Mouse (Mus musculus): Measurements from ENCODE around the gene Zcchc14. TPM values are rescaled to one million over a fixed set of nuclear protein-coding genes. Genes with fewer than 3 reads are reported as not detected.

Gene Zcchc14
- polyA plus RNA-seq, 1 experiment from 2014 or later: 2.8 TPM

GRCm38 (mm10) chr8:121660602-121661001, 7.9 kb upstream of the Zcchc14 start:
- no peak overlapping the region for H3K4me3 ChIP-seq
- no peaks in the 10 kb centered on the region for H3K9me3 ChIP-seq (replicated peaks)
- no peak overlapping the region for H3K9ac ChIP-seq
- H3K36me3 ChIP-seq: no peaks in the 10 kb centered on the region
- ATAC-seq: no peak
- no peak overlapping the region for H3K27ac ChIP-seq
- no peak overlapping the region for H3K4me2 ChIP-seq
- H3K4me1 ChIP-seq: no peaks in the 10 kb centered on the region
- peaks cover 80% of the 10 kb centered on the region for H3K27me3 ChIP-seq (replicated peaks)
- WGBS (ENCODE audit: insufficient replicate concordance): 60% methylated on average over 15 of the region's 15 CpGs

GRCm38 (mm10) chr8:121654966-121655494, 2.3 kb upstream of the Zcchc14 start:
- 63% methylated on average over 14 of the region's 14 CpGs for WGBS (ENCODE audit: insufficient replicate concordance)
- Histone ChIP-seq H3K4me2 (no peak overlapping the region), H3K4me1 (peaks cover 14% of the 10 kb centered on the region), H3K4me3 (no peak overlapping the region), H3K27ac (no peak overlapping the region), H3K27me3 (replicated peaks) (peaks cover 84% of the 10 kb centered on the region), H3K9ac (no peak overlapping the region), H3K9me3 (replicated peaks) (no peaks in the 10 kb centered on the region), H3K36me3 (no peaks in the 10 kb centered on the region)
- ATAC-seq: no peak

- Histone ChIP-seq H3K36me3 (no peaks in the 10 kb centered on the region), H3K27ac (no peak overlapping the region), H3K4me3 (no peak overlapping the region), H3K9me3 (replicated peaks) (no peaks in the 10 kb centered on the region), H3K4me2 (no peak overlapping the region), H3K4me1 (peaks cover 17% of the 10 kb centered on the region), H3K9ac (no peak overlapping the region), H3K27me3 (replicated peaks) (peaks cover 90% of the 10 kb centered on the region)
- WGBS (ENCODE audit: insufficient replicate concordance): 61% methylated on average over 4 of the region's 4 CpGs
- ATAC-seq: no peak
Observed at GRCm38 (mm10) chr8:121654131-121654530, 1.4 kb upstream of the Zcchc14 start.

DNA sequence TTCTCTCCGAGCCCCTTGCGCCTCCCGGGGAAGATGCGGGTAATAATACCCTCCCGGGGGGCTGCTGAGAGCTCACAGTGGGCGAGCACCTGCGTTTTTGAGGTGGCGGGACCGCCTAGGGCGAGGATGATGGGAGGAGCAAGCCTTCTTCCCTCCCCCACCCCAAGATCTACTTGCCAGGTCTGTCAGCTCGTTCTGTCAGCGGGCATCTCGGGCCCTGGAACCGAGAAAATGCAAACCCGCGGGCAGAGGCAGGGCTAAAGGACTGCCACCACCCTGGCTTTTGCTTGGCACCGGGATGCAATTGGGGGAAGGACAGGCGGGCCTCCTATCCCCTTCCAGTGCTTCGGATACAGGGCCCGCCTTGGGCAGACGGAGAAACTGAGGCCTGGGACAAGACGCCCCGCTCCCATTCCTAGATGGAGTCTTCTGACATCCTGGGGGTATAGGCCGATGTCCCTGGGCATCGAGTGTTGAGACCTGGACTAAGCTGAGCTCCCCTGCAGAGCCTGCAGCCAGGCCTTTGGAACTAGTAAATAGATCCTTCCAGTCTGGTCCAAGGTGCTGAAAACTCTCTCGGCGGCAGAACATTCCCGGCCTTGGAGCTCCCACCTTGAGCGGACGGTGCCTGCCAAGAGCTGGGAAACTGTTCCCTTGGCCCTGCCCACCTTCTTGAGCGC, 779 bp upstream of the Zcchc14 start:
- Histone ChIP-seq H3K9ac (peak overlapping the region; percentile 37; the same call in 1 of the 2 replicates), H3K4me2 (peak overlapping the region; percentile 67), H3K4me3 (peak overlapping the region; percentile 61), H3K36me3 (no peaks in the 10 kb centered on the region), H3K27ac (0 out of 2 replicates have a peak overlapping the region, but pooled peaks have one; percentile 10), H3K4me1 (peaks cover 17% of the 10 kb centered on the region), H3K9me3 (replicated peaks) (no peaks in the 10 kb centered on the region), H3K27me3 (replicated peaks) (peaks cover 94% of the 10 kb centered on the region)
- WGBS (ENCODE audit: insufficient replicate concordance): 7% methylated on average over 31 of the region's 31 CpGs
- no peak for ATAC-seq

DNA sequence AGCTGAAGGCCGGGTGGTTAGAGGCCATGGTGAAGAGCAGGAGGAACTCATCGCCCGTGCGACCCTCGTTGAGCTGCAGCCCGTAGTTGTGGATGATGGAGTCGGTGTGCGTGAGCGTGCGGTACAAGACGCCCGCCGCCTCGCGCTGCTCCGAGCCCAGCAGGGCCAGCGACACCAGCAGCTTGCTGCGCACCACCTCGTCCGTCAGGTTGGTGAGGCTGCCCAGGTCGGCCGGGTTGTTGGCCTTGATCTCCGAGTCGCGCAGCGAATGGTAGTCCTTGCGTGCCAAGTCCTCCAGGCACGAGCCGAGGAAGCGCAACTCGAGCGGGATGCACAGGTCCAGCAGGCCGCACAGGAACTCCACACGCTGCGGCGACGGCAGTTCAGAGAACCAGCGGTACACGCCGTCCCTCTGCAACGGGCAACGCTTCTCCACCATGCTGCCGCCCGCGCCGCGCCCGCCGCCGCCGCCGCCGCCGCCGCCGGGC, 783 bp downstream of the Zcchc14 start:
- Histone ChIP-seq H3K9ac (peak overlapping the region; percentile 48), H3K27ac (no peak overlapping the region), H3K27me3 (replicated peaks) (peaks cover 84% of the 10 kb centered on the region), H3K36me3 (no peaks in the 10 kb centered on the region), H3K4me3 (peak overlapping the region; percentile 57), H3K9me3 (replicated peaks) (no peaks in the 10 kb centered on the region), H3K4me1 (peaks cover 28% of the 10 kb centered on the region), H3K4me2 (peak overlapping the region; percentile 67)
- WGBS (ENCODE audit: insufficient replicate concordance): 1% methylated on average over 56 of the region's 56 CpGs
- no peak for ATAC-seq

GRCm38 (mm10) chr8:121651308-121651873, 1.3 kb downstream of the Zcchc14 start:
- peak overlapping the region; percentile 67 for H3K4me2 ChIP-seq
- WGBS (ENCODE audit: insufficient replicate concordance): 17% methylated on average over 47 of the region's 47 CpGs
- no peak overlapping the region for H3K27ac ChIP-seq
- H3K4me3 ChIP-seq: peak overlapping the region; percentile 57
- no peaks in the 10 kb centered on the region for H3K9me3 ChIP-seq (replicated peaks)
- H3K36me3 ChIP-seq: no peaks in the 10 kb centered on the region
- ATAC-seq: no peak
- H3K27me3 ChIP-seq (replicated peaks): peaks cover 78% of the 10 kb centered on the region
- peak overlapping the region; percentile 48 for H3K9ac ChIP-seq
- peaks cover 28% of the 10 kb centered on the region for H3K4me1 ChIP-seq

- Histone ChIP-seq H3K36me3 (no peaks in the 10 kb centered on the region), H3K27ac (no peak overlapping the region), H3K4me3 (peak overlapping the region; percentile 57), H3K27me3 (replicated peaks) (peaks cover 72% of the 10 kb centered on the region), H3K4me2 (peak overlapping the region; percentile 67), H3K9ac (peak overlapping the region; percentile 48; the same call in 1 of the 2 replicates), H3K4me1 (peaks cover 28% of the 10 kb centered on the region), H3K9me3 (replicated peaks) (no peaks in the 10 kb centered on the region)
- 33% methylated on average over 20 of the region's 20 CpGs for WGBS (ENCODE audit: insufficient replicate concordance)
- no peak for ATAC-seq
Observed at GRCm38 (mm10) chr8:121650389-121651307, 2.1 kb downstream of the Zcchc14 start.

DNA sequence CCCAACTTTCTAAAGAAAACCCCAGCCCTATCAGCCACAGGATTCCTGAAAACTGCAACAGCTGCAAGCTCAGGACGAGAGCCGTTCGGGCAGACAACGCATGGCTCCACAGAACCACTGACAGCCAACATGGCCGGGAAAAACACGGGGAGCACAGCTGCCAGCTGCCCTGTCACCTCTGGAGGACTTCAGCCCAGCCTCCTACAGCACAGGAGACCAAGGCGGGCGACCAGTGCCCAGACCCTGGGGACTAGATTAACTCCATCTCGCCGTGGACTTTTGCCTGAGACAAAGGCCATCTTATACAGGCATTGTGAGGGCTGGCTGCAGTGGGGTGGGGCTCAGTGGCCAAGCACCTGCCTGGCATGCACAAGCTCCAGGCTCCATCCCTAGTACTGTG, 2.8 kb downstream of the Zcchc14 start:
- Histone ChIP-seq H3K36me3 (no peaks in the 10 kb centered on the region), H3K4me3 (no peak overlapping the region), H3K27ac (no peak overlapping the region), H3K9ac (no peak overlapping the region), H3K9me3 (replicated peaks) (no peaks in the 10 kb centered on the region), H3K27me3 (replicated peaks) (peaks cover 65% of the 10 kb centered on the region), H3K4me1 (peaks cover 28% of the 10 kb centered on the region), H3K4me2 (peak overlapping the region; percentile 67; the same call in 1 of the 2 replicates)
- WGBS (ENCODE audit: insufficient replicate concordance): 70% methylated on average over 10 of the region's 10 CpGs
- ATAC-seq: no peak

DNA sequence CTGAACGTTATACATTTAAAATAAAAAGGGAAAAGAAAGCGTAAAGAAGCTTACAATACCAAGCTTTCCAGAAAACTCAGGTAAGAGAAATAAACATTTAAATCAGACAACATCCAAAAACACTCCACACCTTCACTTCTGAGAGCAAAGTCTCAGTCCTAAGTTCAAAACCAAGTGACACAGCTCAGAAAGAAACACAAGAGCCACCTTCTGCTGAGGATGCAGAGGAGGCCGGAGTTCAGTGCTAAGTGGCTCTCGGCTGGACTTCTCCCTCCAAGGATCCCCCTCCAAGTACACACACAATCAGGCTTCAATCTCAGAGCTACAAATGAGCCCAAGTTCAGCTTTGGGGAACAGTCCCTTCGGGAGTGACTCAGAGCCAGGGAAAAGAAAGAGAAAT, 3.3 kb downstream of the Zcchc14 start:
- 69% methylated on average over 5 of the region's 5 CpGs for WGBS (ENCODE audit: insufficient replicate concordance)
- no peaks in the 10 kb centered on the region for H3K36me3 ChIP-seq
- H3K4me2 ChIP-seq: no peak overlapping the region
- no peak overlapping the region for H3K9ac ChIP-seq
- H3K4me3 ChIP-seq: no peak overlapping the region
- ATAC-seq: no peak
- peaks cover 61% of the 10 kb centered on the region for H3K27me3 ChIP-seq (replicated peaks)
- peaks cover 28% of the 10 kb centered on the region for H3K4me1 ChIP-seq
- H3K9me3 ChIP-seq (replicated peaks): no peaks in the 10 kb centered on the region
- H3K27ac ChIP-seq: no peak overlapping the region

DNA sequence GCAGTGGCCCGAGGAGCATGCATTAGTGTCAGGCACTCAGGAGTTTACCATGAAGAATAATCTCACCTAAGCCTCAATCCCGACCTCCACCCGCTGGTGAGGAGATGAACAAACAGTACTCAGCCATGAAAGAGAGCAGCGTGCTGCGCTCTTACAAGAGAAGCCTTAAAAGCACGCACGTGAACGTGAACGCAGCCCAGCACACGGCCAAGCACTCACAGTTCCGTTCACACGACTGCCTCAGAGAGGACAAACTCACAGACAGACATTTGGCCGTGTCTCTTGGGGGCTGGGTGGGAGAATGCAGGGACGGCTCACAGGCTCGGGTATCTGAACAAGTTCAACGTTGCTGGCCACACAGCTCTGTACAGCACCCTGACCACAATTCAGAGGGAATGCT, 4.2 kb downstream of the Zcchc14 start:
- Histone ChIP-seq H3K4me1 (peaks cover 28% of the 10 kb centered on the region), H3K9me3 (replicated peaks) (no peaks in the 10 kb centered on the region), H3K9ac (no peak overlapping the region), H3K4me3 (no peak overlapping the region), H3K27me3 (replicated peaks) (peaks cover 54% of the 10 kb centered on the region), H3K4me2 (no peak overlapping the region), H3K27ac (no peak overlapping the region), H3K36me3 (no peaks in the 10 kb centered on the region)
- WGBS (ENCODE audit: insufficient replicate concordance): 65% methylated on average over 16 of the region's 16 CpGs
- no peak for ATAC-seq

DNA sequence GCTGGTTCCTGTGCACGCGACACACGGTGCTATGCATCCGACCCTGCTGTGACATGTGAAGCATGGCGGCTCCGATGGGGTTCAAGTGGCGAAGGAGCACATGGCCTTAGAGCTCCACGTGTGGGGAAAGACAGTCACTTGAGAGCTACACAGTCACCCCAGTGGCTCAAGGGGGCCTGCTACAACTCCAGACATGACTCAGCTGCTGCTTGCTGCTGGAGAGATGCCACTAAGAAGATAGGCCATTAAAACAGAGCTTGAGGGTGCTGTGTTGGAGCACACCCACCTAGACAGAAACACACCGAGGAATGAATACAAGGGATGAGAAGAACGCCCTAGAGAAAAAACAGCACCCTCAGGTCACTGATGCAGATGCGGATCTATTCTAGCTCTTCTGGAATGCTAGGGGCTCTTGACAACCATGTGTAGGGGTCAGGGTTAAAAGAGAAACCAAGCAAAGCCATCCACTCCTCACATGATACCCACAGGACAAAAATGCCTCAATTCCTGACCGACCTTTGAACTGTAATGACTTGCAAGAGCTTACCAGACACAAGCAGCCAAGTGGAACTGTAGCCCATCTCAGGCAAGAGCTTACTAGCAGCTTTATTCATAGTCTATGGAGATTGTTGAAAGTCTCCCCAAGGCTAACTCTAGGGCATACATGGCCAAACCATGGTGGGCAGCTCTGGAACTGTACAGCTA, 5.0 kb downstream of the Zcchc14 start:
- H3K4me3 ChIP-seq: no peak overlapping the region
- H3K9ac ChIP-seq: no peak overlapping the region
- WGBS (ENCODE audit: insufficient replicate concordance): 73% methylated on average over 12 of the region's 12 CpGs
- H3K9me3 ChIP-seq (replicated peaks): no peaks in the 10 kb centered on the region
- no peaks in the 10 kb centered on the region for H3K36me3 ChIP-seq
- H3K27ac ChIP-seq: no peak overlapping the region
- H3K4me1 ChIP-seq: peaks cover 28% of the 10 kb centered on the region
- ATAC-seq: no peak
- peaks cover 46% of the 10 kb centered on the region for H3K27me3 ChIP-seq (replicated peaks)
- no peak overlapping the region for H3K4me2 ChIP-seq
